Mouse (Mus musculus) embryonic facial prominence, embryonic 11.5 days (tissue): Measurements from ENCODE around the gene Strn4. TPM values are rescaled to one million over a fixed set of nuclear protein-coding genes. Genes with fewer than 3 reads are reported as not detected.

ENCODE experiments used
- ATAC-seq: fragments of 200-750 bp; cut with Nextera tagmentation; replicated peaks from 2 replicates; pipeline ENCODE4 v1.8.0; 2017; ENCODE audit warnings: low read depth; ENCODE audit not compliant: insufficient number of reproducible peaks, low FRiP score, low TSS enrichment
- DNase-seq: peaks from one replicate; pipeline ENCODE4 v3.0.0-alpha.2; 2015; ENCODE audit warnings: low spot score
- H3K27ac ChIP-seq: fragments of 300-500 bp; sonication (generic); replicated peaks from 2 replicates; pipeline ENCODE4 v1.5.1; 2014; ENCODE audit warnings: mild to moderate bottlenecking, low read depth, low read length, control low read depth
- H3K27me3 ChIP-seq: fragments of 300-500 bp; sonication (generic); 2 replicates; pipeline ENCODE4 v1.6.1; 2014; ENCODE audit warnings: mild to moderate bottlenecking, low read length, moderate library complexity, mixed read lengths; ENCODE audit not compliant: control insufficient read depth, insufficient read depth
- H3K36me3 ChIP-seq: fragments of 300-500 bp; sonication (generic); replicated peaks from 2 replicates; pipeline ENCODE4 v1.6.1; 2014; ENCODE audit warnings: low read depth, mild to moderate bottlenecking, low read length, moderate library complexity, mixed read lengths; ENCODE audit not compliant: control insufficient read depth, insufficient read depth
- H3K4me1 ChIP-seq: fragments of 300-500 bp; sonication (generic); 2 replicates; pipeline ENCODE4 v1.6.1; 2014; ENCODE audit warnings: low read length, mixed read lengths; ENCODE audit not compliant: control insufficient read depth, insufficient read depth
- H3K4me2 ChIP-seq: fragments of 300-500 bp; sonication (generic); 2 replicates; pipeline ENCODE4 v1.6.1; 2014; ENCODE audit warnings: low read depth, mild to moderate bottlenecking, control low read depth, low read length, moderate library complexity
- H3K4me3 ChIP-seq: fragments of 300-500 bp; sonication (generic); 2 replicates; pipeline ENCODE4 v1.5.1; 2014; ENCODE audit warnings: low read depth, low read length, control low read depth
- H3K9ac ChIP-seq: fragments of 300-500 bp; sonication (generic); replicated peaks from 2 replicates; pipeline ENCODE4 v1.6.1; 2014; ENCODE audit warnings: mild to moderate bottlenecking, control low read depth, low read length
- H3K9me3 ChIP-seq: fragments of 300-500 bp; sonication (generic); replicated peaks from 2 replicates; pipeline ENCODE4 v1.6.1; 2016; ENCODE audit warnings: mild to moderate bottlenecking, low read length, inconsistent platforms, mixed read lengths; ENCODE audit not compliant: control insufficient read depth
- WGBS: fragments of 180-500 bp; shearing (Covaris S2); extraction: QIAGEN DNeasy Blood & Tissue Kit; methylation state at CpG from one replicate; pipeline ENCODE4 v1.1.7; 2014; 5-methylcytosine and 5-hydroxymethylcytosine counted together
- polyA plus RNA-seq: library from polyadenylated mRNA; unstranded; fragments of >200 nt; fragmentation: Nextera tagmentation; extraction: Ambion mirVana; gene quantifications from 2 replicates; pipeline ENCODE4 v1.2.1, GENCODE M21; 2014

Gene Strn4
- polyA plus RNA-seq, 1 experiment from 2014 or later: 102 TPM

GRCm38 (mm10) chr7:16782555-16783125 lies 33.0 kb upstream of the Strn4 start:
- no peaks in the 10 kb centered on the region for H3K36me3 ChIP-seq
- peak overlapping the region; percentile 71 for H3K4me3 ChIP-seq
- H3K4me1 ChIP-seq: peaks cover 5% of the 10 kb centered on the region; the same call in 1 of the 2 replicates
- peak overlapping the region; percentile 100 for H3K4me2 ChIP-seq
- no peak for ATAC-seq
- peak overlapping the region; percentile 77 for H3K9ac ChIP-seq
- H3K27ac ChIP-seq: no peak overlapping the region
- H3K9me3 ChIP-seq: no peaks in the 10 kb centered on the region
- no peak for DNase-seq
- H3K27me3 ChIP-seq: no peaks in the 10 kb centered on the region; the same call in 1 of the 2 replicates
- 2% methylated on average over 11 of the region's 11 CpGs for WGBS

GRCm38 (mm10) chr7:16783224-16783688 lies 32.4 kb upstream of the Strn4 start:
- Histone ChIP-seq H3K27me3 (no peaks in the 10 kb centered on the region; the same call in 1 of the 2 replicates), H3K9me3 (no peaks in the 10 kb centered on the region), H3K4me2 (peak overlapping the region; percentile 100), H3K4me1 (peaks cover 5% of the 10 kb centered on the region; the same call in 1 of the 2 replicates), H3K27ac (no peak overlapping the region), H3K36me3 (no peaks in the 10 kb centered on the region), H3K9ac (peak overlapping the region; percentile 77), H3K4me3 (peak overlapping the region; percentile 71)
- ATAC-seq (no peak), DNase-seq (no peak)
- WGBS: 10% methylated on average over 9 of the region's 10 CpGs

GRCm38 (mm10) chr7:16783758-16784415 lies 31.8 kb upstream of the Strn4 start:
- Histone ChIP-seq H3K27me3 (no peaks in the 10 kb centered on the region; the same call in 1 of the 2 replicates), H3K9me3 (no peaks in the 10 kb centered on the region), H3K36me3 (no peaks in the 10 kb centered on the region), H3K9ac (peak overlapping the region; percentile 77), H3K4me2 (peak overlapping the region; percentile 100), H3K4me1 (peaks cover 5% of the 10 kb centered on the region; the same call in 1 of the 2 replicates), H3K4me3 (peak overlapping the region; percentile 71), H3K27ac (no peak overlapping the region)
- 47% methylated on average over 17 of the region's 17 CpGs for WGBS
- ATAC-seq: no peak
- DNase-seq: no peak

GRCm38 (mm10) chr7:16784498-16784976 lies 31.2 kb upstream of the Strn4 start:
- Histone ChIP-seq H3K27me3 (no peaks in the 10 kb centered on the region; the same call in 1 of the 2 replicates), H3K36me3 (no peaks in the 10 kb centered on the region), H3K9ac (no peak overlapping the region), H3K4me2 (no peak overlapping the region), H3K27ac (no peak overlapping the region), H3K4me3 (no peak overlapping the region), H3K9me3 (no peaks in the 10 kb centered on the region), H3K4me1 (peaks cover 5% of the 10 kb centered on the region; the same call in 1 of the 2 replicates)
- 80% methylated on average over 10 of the region's 10 CpGs for WGBS
- ATAC-seq (no peak), DNase-seq (no peak)

- ATAC-seq: no peak
- no peaks in the 10 kb centered on the region for H3K9me3 ChIP-seq
- H3K4me2 ChIP-seq: no peak overlapping the region
- peaks cover 5% of the 10 kb centered on the region; the same call in 1 of the 2 replicates for H3K4me1 ChIP-seq
- H3K4me3 ChIP-seq: no peak overlapping the region
- DNase-seq: no peak
- no peak overlapping the region for H3K27ac ChIP-seq
- H3K36me3 ChIP-seq: no peaks in the 10 kb centered on the region
- H3K9ac ChIP-seq: no peak overlapping the region
- WGBS: 91% methylated on average over 8 of the region's 8 CpGs
- H3K27me3 ChIP-seq: no peaks in the 10 kb centered on the region; the same call in 1 of the 2 replicates
These were observed 30.1 kb upstream of the Strn4 start for GRCm38 (mm10) chr7:16785541-16786083.

- ATAC-seq: no peak
These were observed 23.4 kb upstream of the Strn4 start for GRCm38 (mm10) chr7:16792316-16792715.

GRCm38 (mm10) chr7:16793010-16793725 lies 22.5 kb upstream of the Strn4 start:
- H3K27ac ChIP-seq: no peak overlapping the region
- no peaks in the 10 kb centered on the region; the same call in none of the 2 replicates for H3K36me3 ChIP-seq
- no peak overlapping the region for H3K4me2 ChIP-seq
- ATAC-seq: no peak
- DNase-seq: no peak
- no peak overlapping the region for H3K4me3 ChIP-seq
- H3K4me1 ChIP-seq: no peaks in the 10 kb centered on the region
- no peak overlapping the region for H3K9ac ChIP-seq
- H3K9me3 ChIP-seq: no peaks in the 10 kb centered on the region
- no peaks in the 10 kb centered on the region for H3K27me3 ChIP-seq
- 89% methylated on average over 19 of the region's 19 CpGs for WGBS

More at GRCm38 (mm10) chr7:16792316-16792715, 23.4 kb upstream of the Strn4 start:
- Histone ChIP-seq H3K4me2 (no peak overlapping the region), H3K9ac (no peak overlapping the region), H3K4me1 (no peaks in the 10 kb centered on the region), H3K36me3 (no peaks in the 10 kb centered on the region; the same call in 1 of the 2 replicates), H3K4me3 (no peak overlapping the region), H3K9me3 (no peaks in the 10 kb centered on the region), H3K27ac (no peak overlapping the region), H3K27me3 (no peaks in the 10 kb centered on the region)
- 70% methylated on average over 5 of the region's 5 CpGs for WGBS
- DNase-seq: no peak
